Mouse (Mus musculus): Measurements from ENCODE around the gene Dnaic2. TPM values are rescaled to one million over a fixed set of nuclear protein-coding genes. Genes with fewer than 3 reads are reported as not detected.

Dnaic2 gene
- total RNA-seq, 2 experiments from 2014 or later, result 0.46 TPM; not detected in 1

DNA sequence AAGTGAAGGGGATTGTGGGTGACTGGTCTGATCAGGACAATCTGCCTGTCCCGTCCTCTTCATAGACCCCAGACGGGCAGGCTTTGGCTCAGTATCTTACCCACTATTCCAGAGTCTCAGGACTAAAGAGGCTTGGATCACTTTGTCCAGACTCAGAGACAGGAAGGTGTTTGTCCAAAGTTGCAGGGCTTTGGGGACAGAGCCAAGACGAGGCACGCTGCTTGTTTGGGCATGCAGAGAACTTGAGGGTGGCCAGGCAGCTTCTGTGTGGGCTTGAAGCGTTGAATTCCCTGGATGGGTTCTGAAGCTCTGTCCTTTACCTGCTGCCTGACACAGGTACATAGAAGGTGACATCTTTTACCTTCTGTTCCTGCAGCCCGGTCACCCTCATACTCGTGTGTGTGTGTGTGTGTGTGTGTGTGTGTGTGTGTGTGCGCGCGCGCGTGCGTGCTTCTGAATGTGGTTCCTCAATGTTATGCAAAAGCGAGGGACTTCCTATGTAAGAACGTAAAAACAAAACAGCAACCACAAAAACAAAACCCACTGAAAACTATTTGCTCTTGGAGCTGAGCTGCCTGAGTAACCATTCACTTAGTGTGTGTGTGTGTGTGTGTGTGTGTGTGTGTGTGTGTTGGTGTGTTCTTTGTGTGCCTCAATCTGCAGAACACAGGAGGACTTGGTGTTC is 24.8 kb upstream of the Dnaic2 start:
- DNase-seq, result no peak

DNA sequence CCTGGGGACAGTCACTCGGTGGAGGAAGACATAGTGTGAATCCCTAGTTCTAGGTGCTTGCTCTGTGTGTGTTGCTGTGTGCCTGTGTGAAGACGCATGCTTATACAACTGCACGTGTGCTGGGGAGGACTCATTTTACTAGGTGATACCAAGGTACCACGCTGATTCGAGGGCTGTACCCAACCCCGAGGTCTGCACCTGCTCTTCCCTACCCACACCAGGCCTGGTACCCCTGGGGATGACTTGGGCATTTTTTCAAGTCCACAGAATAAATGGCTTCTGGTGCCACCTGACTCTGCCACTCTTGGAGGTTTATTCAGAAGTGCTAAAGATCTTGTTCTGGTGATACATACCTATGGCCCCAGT is 24.2 kb upstream of the Dnaic2 start:
- DNase-seq, result no peak

DNA sequence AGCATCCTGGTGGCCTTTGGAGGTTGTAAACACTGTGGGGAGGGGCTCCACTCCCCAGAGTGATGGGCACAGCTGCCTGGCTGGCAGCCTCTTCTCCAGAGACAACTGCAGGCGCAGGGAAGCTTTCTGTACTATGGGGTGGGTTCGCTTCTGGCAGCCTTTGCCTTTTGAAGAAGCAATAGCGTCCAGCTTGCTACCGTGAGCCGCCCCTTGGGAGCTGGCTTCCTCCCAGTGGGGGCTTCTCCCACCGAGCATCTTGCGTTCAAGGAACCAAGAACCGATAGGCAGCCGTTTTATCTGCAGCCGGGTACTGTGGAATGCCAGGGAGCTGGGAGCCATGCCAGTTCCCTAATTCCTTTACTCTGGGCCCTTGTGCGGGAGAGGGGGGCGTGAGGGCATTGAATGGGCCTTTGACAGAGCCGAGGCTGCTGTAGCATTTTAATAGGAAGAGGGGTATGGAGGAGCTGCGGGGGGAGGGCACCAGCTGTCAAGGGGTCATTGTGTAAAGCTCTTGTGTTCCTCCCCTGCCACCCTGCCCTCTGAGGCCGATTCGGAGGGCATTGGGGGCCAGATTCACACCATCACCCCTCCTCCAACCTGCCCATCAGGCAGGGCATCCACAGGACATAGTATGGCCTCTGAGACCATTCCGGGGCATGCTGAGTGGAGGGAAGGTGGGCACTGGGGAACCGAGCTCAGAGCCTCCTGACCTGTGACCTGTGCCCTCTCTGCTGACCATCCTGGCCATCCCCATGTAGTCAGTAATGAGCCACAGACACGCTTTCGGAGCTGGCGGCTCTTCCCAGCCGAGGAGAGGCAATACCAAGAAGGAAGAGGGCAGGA is 22.9 kb upstream of the Dnaic2 start:
- no peak for DNase-seq

DNA sequence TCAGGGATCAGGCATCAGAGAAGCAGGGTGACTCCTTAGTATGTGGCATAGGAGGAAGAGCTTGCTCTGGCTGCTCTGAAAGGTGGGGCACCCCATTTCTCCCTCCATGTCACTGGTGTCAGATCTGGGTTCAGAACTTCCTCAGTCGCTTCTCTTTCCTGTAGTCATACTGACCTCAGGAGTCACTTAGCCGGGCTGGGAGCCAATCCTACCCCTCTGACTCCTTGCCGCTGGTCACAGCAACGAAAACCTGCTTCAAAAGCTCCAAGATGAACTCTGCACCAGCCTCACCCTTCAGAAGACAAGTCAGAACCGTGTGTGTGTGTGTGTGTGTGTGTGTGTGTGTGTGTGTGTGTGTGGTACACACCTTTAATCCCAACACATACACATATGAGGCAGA is 20.9 kb upstream of the Dnaic2 start:
- DNase-seq, result no peak

DNA sequence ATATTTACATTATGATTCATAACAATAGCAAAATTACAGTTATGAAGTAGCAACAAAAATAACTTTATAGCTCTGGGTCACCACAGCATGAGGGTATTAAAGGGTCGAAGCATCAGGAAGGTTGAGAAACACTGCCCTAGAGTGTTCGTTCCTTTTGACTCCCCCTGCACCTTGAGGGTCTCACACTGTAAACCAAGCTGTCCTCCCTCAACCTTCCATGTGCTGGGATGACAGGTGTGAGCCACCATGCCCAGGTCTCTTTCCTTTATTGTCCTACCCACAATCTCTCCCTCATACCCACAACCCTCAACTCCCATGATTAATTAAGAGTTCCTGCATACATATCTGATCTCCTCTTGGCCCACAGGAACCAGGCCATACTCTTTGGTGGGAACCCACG is 15.8 kb upstream of the Dnaic2 start:
- no peak for DNase-seq

DNA sequence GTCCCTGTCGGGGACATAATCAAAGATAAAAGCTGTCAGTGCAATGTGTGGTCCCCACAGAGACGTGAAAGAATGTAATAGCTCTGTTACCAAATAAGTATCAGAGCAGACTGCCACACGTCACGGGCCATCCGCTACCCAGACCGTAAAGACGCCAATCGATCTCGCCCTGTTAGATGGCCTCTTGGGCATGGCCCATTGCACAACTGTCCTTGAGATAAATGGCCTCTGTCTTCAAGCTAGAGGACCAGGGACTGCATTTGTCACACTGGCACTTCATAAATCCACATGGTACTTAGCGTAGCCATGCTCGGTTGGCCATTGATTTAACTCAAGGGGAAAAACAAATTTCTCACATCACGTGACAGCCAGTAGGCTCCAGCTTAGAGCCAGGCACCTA is 15.3 kb upstream of the Dnaic2 start:
- no peak for DNase-seq

DNA sequence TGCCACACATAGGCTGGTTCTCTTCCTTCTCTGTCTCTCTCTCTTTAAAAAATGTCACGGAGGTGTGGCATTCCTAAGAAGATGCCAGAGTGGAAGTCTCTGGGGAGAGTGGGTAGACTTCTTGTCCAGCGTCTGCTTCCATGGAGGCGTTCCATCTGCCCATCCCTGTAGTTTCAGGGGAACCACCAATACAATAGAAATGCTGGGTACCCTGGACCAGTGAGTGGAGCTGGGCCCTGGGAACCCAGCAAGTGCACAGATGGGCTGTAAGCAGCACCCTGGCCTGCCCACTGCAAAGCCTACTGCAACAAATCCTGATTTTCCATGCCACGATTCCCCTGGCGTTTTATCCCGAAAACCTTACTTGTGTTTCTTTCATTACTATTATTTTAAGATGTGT is 12.7 kb upstream of the Dnaic2 start:
- DNase-seq, result no peak

DNA sequence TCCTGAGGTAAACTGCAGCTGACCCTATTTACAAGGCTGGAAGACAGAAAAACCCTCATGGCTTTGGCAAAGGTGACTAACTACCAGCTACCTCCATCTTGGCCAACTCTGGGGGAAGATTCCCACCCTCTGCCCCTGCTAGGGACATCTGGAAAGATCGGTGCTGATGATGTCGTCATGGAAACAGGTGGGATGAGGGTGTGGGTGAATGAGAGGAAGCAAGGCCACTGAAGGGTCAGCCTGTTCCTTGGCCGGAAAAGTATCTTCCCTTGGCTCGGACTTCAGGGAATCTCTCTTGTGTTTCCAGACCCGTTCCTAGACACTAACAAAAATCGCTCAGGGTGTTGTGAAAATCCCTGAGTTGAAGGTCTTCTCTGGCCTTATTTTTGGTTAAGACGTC is 11.7 kb upstream of the Dnaic2 start:
- peak; percentile 51 to 67 for DNase-seq

DNA sequence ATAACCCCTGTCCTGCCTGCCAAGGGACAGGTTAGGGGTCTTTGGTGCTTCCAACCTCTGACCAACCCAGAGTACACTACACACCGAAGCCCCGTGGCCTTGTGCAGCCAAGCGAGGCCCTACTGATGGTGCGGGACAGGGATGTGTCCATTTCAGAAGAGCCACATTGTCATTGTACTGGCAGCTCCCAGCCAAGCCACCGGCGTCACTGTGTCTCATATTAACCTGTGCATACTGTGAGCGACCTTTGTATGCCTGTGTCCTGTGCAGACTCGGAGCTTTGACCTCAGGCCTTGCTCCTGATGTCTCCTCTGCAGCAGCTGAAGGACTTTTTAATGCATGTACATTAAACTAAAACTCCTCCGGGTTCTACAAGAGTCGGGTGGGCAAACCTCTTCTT is 6.7 kb upstream of the Dnaic2 start:
- no peak for DNase-seq

DNA sequence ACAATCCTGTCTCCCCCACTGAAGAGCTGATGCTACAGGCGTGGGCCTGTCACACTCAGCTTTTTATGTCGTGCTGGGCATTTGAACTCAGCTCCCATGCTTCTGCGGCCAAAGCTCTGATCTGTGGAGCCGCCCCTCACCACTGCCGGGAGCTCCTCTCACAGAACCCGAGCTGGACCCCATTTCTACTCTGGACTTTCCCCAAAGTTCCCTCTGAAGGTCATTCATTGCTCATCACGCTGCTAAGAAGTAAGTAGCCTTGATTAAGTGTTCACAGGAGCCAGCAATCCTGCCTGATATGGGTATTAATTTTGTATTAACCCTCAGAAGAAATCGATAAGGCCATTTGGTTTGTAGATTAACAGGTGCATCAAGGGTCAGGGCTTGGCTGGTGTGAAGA is 4.8 kb upstream of the Dnaic2 start:
- no peak for DNase-seq

DNA sequence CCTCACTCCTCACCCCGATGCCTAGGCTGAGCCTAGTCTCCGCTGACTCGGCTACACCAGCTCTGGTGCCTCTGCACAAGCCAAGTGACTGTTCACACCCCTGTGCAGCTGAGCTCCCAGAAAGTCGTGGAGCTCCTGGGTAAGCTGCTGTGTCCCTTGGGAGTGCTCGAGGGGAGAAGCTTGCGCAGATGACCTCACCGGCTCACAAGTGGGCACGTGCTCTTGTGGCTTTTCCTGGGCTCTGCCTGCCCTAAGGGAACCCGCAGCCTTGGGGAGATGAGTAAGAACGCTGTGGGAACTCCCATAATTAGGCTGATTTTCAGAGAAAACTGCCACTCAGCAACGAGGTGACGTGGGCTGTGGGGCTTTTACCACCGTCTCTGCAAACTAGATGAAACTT is 4.2 kb upstream of the Dnaic2 start:
- peak in 1 of 2 experiments; percentile 16 for DNase-seq

DNA sequence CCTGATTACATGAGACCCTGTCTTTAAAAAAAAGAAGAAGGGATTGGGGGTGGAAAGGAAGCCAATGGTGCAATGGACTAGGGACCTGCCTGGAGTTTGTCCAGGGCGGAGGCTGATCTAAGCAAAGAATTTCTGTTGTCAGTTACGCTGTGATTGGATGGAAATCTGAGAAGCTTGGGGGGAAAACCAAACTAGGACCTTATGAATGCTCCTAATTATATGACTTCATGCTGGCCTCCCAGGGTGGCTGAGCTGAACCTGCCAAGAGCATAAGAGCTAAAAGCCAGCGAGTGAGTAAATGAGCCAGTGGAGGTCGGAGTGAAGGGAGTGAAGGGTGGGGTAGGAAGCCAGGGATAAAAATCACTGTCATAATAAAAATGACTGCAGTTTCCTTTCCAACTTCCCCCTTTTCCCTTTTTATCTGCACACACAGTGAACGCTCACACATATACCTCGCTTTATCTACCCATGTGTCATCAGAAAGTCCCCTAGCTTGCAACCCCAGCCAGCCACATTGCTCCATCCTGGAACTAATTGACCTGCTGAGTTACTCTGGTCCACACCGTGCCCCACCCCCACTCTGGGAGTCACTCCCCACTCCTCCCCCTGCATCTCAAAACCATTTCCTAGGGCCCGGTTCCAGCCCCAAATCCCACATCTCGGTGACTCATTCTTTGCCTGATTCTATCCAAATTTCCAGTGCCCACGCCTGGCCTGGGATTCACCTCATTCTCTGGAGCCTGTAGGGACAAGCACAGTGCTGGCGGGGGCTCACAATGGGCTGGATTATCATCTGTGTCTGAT is 2.2 kb upstream of the Dnaic2 start:
- peak; percentile 65 to 68 for DNase-seq

DNA sequence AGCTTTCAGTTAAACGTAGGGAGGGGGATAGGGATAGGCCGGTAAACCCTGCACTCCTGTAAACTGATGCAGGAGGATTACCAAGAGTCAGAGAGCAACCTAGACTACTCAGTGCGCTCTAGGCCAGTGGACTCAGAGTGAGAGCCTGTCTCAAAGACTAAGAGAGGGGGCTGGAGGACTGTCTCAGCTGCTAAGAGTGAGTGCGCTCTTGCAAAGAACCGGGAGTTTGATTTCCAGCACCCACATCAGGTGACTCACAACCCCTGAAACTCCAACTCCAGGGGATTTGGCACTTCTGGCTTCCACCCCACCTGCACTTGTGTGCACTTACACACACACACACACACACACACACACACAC is 598 bp downstream of the Dnaic2 start:
- no peak for DNase-seq

DNA sequence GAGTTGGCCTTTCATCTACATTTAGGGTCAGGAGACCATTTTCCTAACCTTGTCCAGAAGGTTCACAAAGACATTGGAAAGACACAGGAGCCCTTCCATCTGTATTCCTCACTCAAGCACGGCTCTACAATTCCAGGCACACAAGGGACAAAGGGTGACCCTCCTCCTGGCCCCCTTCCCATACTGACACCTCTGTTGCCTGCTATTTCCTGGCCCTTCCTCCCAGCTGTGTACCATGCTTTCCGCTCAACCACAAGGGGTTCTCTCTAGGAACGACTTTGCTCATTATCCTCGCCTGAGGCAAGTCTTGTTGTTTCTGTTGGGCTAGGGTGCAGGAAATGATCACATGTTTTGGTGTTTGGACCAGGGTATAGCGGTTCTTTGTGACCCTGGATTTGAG is 1.1 kb downstream of the Dnaic2 start:
- no peak for DNase-seq

DNA sequence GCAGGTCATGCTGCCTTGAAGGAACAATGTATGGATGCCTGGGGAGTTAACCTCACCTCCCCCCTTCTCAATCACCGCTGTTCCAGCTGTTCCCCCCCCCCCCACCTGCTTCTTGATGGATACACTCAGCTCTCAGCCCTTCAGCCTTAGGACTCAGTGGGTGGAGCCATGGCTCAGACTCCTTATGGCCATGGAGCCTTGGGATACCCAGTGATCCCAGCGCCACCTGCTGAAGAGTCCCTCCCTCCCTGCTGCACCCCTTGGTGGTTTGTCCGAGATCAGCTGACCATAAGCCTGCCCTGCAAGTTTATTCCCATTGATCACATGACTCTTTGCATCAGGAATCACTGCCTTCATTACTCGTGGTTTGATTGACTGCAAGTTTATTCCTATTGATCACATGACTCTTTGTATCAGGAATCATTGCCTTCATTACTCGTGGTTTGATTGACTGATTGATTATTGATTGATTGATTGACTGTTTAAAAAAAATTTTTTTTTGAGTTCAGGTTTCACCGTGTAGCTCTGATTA is 2.7 kb downstream of the Dnaic2 start:
- DNase-seq, result no peak

DNA sequence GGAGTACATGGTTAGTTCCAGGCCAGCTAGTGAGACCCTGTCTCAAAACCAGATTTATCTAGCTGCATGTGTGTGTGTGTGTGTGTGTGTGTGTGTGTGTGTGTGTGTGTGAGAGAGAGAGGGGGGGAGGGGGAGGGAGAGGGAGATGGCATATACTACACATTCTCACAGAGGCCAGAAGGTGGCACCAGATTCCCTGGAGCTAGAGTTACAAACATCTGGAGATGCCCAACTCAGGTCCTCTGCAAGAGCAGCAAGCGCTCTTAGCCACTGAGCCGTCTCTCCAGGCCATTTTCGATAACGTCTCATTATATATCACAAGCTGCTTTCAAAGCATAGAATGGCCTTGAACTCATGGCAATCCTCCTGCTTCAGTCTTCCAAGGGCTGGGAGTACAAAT is 4.5 kb downstream of the Dnaic2 start:
- no peak for DNase-seq

DNA sequence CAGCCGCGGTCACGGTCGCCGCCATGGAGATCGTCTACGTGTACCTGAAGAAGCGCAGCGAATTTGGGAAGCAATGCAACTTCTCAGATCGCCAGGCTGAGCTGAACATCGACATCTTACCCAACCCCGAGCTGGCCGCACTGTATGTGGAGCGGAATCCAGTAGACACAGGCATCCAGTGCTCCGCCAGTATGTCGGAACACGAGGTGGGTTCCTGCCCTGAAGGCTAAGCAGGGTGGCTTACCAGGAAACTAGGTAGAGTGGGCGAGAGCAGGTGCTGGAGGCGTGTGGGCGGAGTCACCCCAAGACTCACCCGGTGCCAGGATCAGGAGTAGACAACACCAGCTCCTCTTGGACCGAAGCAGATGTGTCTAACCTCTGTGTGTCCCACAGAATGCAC is 5.7 kb downstream of the Dnaic2 start:
- DNase-seq, result no peak

DNA sequence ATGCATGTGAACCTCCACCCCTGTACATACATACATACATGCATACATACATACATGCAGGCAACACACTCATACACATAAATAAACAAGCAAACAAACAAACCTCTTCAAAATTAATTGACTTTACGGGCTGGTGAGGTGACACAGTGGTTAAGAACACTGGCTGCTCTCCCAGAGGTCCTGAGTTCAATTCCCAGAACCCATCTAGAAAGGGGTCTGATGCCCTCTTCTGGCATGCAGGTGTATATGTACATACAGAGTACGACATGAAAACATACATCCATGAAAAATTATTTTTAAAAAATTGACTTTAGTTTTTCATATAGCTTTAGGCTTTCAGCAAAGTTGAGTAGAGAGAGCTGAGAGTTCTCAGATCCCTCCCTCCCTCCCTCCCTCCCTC is 8.9 kb downstream of the Dnaic2 start:
- no peak for DNase-seq

DNA sequence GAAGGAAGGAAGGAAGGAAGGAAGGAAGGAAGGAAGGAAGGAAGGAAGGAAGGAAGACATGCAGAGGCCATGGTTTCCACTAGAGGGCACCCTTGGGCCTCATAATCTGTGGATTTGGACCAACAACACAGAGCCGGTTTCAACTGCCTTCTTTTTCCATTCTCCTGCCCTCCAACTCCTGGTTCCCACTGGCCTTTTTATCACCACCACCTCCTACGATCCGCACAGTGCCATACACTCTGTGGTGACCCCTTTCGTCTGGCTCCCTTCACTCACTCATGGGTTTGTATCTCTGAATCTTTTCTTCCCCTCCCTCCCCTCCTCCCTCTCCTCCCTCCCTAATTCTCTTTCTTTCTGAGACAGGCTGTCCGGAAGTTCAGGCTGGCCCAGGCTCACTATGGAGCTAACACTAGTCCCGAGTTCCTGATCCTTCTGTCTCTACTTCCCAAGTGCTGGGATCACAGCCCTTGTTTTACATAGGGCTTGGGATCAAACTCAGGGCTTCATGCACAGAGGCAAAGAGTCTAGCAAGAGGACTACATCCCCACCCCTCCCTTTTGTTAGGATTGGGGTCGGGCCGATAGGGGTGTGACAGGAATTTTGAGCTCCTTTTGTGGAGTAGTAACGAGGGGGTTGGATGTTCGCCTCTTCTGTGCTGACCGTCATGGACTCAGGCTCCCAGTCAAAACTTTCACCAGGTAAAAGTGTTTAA is 9.9 kb downstream of the Dnaic2 start:
- peak; percentile 38 to 75 for DNase-seq

DNA sequence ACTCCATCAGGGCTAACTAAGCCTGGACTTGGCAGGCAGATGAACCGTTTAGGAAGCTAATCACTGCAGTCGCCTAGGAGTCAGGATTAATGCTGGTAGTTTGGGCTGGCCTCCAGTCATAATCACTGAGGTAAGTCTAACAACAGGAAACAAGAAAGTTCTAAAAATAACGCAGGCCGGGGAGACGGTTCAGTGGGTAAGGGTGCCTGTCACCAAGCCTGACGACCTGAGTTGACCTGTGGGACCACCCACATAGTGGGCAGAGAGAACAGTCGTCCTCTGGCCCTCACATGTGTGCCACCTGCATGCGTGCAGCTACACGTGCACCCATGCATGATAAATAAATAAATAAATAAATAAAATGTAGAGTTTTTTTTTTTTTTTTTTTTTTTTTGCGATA is 13.4 kb downstream of the Dnaic2 start:
- peak in 1 of 2 experiments; percentile 18 for DNase-seq

DNA sequence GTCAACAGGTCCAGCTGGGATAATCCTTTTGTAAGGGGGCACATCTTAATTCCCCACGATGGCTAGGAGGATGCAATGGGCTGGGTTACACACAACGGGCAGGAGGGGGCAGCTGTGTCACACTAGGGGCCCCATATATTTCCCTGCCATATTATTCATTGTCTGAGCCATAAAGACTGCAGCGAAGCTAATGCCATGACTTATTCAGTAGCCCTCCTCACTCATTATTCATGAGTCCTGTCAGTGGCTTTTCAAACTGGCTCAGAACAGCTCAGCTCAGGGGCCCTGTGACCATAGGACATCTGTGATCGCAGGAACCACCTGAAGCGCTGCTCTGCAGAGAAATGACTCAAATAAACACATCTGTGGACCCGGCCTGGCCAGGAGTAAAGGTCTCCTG is 14.2 kb downstream of the Dnaic2 start:
- no peak for DNase-seq

DNA sequence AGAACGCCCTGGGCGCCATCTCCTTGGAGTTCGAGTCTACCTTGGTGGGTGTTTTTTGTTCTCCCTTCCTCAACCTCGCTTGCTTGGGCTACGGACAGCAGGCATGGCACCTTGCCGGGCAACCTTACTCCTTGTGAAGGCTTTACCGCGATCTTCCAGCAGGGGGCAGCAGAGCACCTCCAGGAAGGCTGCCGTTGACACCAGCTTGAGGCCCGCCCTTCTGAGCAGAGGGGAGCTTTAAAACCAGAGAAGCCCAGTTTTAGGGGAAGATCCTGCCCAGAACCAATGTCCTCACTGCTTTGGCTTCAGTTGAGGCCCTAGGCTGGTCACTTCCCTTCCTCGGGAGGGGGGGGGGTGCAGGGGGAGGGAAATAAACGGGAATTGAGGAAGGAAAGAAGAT is 17.9 kb downstream of the Dnaic2 start:
- DNase-seq, result peak; percentile 86 to 97
